Mouse (Mus musculus) left cerebral cortex, postnatal 14 days (tissue): ENCODE data around the gene Gm49630. TPM values are rescaled to one million over a fixed set of nuclear protein-coding genes. Genes with fewer than 3 reads are reported as not detected.
"Not testable (repeated sequence)": the region's sequence is repeated elsewhere in the genome, so short reads cannot be mapped to it uniquely, and the experiment has no call there.

Source experiments
- DNase-seq, 2 experiments: peaks; one replicate each; pipeline ENCODE4 v3.0.0; 2021 to 2022; ENCODE audit warnings: low spot score in 2 of 2, mixed read lengths in 1 of 2
- intact Hi-C: fragments of 180-260 bp; cut with DNase I; formaldehyde crosslinking; loops from one replicate; pipeline ENCODE4 v1.15.1; 2025
- total RNA-seq, 2 experiments: library from RNA; stranded (reverse); gene quantifications; 2 replicates each; pipeline ENCODE4 v1.2.3; 2021

Gene Gm49630
- total RNA-seq, 2 experiments from 2014 or later: not detected

DNA sequence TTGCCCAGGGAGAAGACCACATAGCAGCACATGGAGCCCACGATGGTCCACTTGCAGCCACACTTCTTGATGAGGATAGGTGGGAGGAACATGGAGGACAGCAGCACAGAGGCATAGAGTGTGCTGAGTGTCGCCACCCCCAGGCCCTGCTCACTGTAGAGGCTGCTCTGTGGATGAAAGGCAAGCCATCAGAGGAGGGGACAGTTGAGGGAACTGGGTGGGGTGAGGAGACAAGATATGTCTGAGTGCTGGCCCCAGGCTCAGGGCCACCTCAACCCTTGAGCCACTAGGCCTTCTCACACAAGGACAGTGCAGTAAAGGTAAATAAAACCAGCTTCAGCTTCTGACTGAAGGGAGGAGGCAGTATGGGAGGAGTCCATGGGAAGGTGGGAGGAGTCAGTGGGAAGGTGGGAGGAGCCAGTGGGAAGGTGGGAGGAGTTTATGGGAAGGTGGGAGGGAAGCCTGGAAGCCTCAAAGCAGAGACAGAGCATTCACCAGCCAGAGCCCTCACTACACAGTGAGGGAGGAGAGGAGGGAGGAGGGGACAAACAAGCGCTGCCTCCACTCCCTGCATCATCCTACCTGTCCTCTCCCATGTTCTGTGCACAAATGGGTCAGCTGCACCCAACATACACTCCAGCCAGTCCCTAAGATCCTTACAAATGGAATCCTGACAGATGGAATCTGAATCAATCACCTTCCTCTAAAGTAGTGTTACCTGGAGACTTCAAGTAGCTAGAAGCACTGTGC is 5.3 kb upstream of the Gm49630 start:
- intact Hi-C loops, DNase-seq: not testable (repeated sequence)

- DNase-seq, intact Hi-C loops: not testable (repeated sequence)
Measured at GRCm38 (mm10) chr17:7369401-7369800, 2.4 kb downstream of the Gm49630 start.

DNA sequence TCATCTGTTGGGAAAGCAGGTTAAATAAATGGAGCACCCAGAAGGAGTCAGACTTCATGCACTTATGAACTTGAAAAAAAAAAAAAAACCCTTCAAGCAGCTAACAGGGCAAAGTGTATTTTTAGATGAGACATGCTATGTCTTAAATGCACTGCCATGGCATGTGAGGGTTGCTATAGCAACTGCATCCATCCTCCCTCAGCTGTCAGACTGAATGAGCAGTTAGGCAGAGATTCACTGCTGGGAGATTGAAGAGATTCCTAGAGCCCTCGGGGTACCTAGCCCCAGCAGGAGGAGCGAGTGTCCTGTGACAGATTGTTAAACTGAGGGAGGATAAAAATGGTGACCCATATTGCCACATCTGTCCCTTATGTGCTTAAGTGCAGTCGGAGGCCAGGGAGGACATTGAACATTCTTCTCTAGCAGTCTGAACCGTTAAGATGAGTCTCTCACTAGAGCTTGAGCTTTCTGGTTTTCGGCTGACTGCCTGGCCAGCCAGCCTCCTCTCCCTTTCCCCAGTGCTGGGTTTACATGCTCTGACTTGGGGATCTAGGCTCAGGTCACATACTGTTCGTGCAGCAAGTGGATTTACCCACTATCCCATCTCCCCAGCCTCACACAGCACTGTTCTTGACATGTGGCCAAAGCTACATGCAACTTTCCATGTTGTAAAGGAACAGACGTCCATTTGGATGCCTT is 5.0 kb downstream of the Gm49630 start:
- intact Hi-C loops: not testable (repeated sequence)
- peak; percentile 37 to 45 for DNase-seq

DNA sequence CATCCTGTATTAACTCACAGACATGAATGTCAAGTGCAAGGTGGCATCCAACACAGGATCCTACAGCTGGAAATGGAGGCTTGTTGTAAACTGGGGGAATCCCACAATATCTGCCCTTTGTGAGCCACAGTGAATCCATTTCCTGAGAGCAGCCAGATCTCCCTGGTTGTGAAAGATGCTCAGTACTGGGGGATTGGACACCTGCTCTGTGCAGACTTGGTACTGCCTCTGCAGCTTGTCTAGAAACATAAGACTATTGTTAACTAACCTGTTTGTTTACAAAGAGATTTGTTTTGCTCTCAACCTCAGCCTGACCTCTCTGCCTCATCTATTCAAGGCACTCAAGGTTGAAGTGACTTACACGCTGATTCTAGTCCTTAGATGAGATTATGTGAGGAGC is 5.5 kb downstream of the Gm49630 start:
- intact Hi-C loops, DNase-seq: not testable (repeated sequence)

GRCm38 (mm10) chr17:7365615-7366014 is 6.2 kb downstream of the Gm49630 start:
- intact Hi-C loops, DNase-seq: not testable (repeated sequence)

DNA sequence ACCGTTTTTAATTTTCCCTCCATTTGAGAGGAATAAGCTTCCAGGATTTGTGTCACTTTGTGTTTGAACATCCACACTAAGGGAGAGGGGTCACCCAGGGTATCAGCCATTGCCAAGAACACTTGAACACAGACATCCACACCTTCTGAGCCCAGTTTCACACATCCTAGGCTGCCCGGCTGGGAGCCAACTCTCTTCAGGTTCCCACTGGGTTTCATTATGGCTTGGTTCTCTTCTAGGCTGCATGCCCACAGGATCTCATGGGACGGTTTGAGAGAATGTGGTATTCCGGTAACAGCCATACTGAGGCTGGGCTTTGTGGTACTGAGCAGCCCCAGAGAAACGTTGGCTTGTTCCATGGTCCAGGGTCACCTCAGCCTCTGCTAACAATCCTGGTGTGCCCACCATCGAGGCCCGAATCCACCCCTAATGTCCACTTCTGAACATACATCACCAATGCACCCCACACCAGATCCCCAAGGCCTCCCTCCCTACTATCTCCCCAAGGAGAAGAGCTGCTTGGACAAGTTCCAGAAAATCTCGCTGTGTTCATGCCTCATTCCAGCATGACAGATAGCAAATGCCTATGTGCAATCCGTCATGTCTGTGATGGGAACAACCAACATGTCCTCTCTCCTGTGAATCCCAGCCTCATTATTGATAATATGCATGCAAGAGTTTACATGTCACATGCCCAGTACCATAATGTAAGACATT is 10.9 kb downstream of the Gm49630 start:
- intact Hi-C loops: not testable (repeated sequence)
- peak; percentile 19 to 66 for DNase-seq

DNA sequence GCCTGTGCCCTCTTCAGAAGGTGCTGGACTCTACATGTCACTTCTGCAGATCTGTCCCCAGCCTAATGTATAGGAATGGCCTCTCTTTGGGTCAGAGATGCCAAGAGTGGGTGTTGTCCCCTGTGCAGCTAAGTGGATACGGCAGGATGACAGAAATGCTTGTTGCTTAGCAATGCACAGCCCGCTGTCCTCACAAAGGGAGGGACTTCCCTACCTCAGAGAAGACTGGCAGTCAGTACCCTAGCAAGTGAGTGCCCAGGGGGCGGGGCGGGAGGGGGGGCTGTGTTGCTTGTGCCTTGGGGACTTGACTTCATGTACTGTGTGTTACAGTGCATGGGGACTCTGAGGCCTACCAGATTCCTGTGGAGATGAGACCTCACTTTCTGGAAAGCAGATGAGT is 12.0 kb downstream of the Gm49630 start:
- DNase-seq, intact Hi-C loops: not testable (repeated sequence)

- intact Hi-C loops, DNase-seq: not testable (repeated sequence)
Measured at GRCm38 (mm10) chr17:7352596-7352995, 19.2 kb downstream of the Gm49630 start, which contains the start of gene Ttll2. TSS of gene Ttll2 (minus strand) at chr17:7352696.

- intact Hi-C loops, DNase-seq: not testable (repeated sequence)
Measured at GRCm38 (mm10) chr17:7348765-7349164, 23.0 kb downstream of the Gm49630 start.

- intact Hi-C loops: not testable (repeated sequence)
- DNase-seq: peak in 1 of 2 experiments; percentile 35
Measured at GRCm38 (mm10) chr17:7337381-7337780, 34.4 kb downstream of the Gm49630 start.

- DNase-seq, intact Hi-C loops: not testable (repeated sequence)
Measured at GRCm38 (mm10) chr17:7332745-7333144, 39.0 kb downstream of the Gm49630 start.

- intact Hi-C loops, DNase-seq: not testable (repeated sequence)
Measured at GRCm38 (mm10) chr17:7326415-7326814, 45.4 kb downstream of the Gm49630 start.

DNA sequence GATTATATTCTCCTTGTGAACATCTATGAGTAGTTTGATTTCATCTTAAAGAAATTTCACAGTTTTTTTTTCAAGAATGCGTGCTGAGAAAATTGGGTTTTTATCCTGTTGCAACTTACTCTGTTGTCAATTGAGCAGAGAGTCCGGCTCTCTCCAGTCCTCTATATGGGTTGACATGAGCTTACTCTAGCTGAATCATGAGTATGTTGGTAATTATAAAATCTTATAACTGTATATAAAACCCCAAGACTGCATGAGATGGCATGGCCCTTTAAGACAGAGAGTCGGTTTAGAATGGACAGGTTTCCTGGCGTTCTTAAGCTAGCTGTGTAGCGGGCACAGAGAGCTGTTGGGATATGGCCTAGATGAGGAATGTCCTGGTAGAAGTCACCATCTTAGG is 47.4 kb downstream of the Gm49630 start, which contains the start of gene Tcp10a:
TSS of gene Tcp10a (plus strand) at position 301 of the 400 bp plus-strand sequence.
- intact Hi-C loops, DNase-seq: not testable (repeated sequence)

GRCm38 (mm10) chr17:7319789-7320188 is 52.0 kb downstream of the Gm49630 start:
- intact Hi-C loops, DNase-seq: not testable (repeated sequence)

- DNase-seq, intact Hi-C loops: not testable (repeated sequence)
Measured at GRCm38 (mm10) chr17:7315693-7316382, 55.9 kb downstream of the Gm49630 start.

DNA sequence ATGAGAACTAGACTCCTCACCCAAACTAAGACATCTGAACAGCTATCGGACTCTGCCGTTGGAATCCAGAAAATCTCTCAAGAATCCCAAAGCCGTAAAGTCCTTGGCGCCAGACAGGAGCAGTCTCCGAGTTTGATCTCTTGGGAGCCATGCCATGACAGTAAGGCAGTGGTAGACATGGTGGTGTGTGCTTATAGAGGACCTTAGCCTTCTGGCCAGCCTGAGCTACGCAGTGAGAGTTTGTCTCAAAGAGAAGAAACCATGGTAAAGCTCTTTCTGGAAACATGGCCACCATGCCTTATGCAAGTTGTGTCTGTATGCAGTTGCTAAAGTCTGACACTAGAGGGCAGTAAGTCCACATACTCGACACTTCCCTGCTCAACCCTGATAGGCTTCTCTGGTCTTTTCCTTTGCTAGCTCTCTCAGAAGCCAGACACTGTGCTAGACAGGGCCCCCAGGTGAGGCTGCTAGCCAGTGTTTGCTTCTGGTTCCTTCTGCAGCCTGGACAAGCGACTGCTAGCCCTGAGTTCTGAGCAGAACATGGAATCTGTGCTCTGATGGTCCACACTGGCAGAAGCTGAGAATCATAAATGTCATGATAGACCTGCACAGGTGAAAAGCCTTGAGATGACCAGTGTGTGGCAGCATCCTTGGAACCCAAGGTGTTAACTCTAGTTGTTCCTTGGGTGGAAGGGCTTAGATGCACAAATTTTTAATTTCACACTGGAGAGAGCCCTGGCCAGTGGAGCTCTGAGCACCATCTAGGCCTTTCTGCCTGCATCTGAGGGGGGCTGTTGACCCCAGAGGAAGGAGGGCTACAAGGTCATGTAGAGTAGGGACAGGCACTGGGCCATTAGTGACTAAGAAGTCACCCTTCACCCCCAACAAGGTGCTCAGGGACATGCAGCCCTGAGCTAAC is 65.2 kb downstream of the Gm49630 start:
- DNase-seq: peak; percentile 76 to 91

More for the DNA sequence above, 65.2 kb downstream of the Gm49630 start:
- intact Hi-C loops: not testable (repeated sequence)
